Mouse (Mus musculus) induced T-regulatory cell, adult 2 months (primary cell): ENCODE results near the gene Morn2.

Experiments
- DNase-seq: peaks from one replicate; pipeline ENCODE4 v3.0.0-alpha.2; 2012; ENCODE audit warnings: low read depth

Morn2 gene

DNA sequence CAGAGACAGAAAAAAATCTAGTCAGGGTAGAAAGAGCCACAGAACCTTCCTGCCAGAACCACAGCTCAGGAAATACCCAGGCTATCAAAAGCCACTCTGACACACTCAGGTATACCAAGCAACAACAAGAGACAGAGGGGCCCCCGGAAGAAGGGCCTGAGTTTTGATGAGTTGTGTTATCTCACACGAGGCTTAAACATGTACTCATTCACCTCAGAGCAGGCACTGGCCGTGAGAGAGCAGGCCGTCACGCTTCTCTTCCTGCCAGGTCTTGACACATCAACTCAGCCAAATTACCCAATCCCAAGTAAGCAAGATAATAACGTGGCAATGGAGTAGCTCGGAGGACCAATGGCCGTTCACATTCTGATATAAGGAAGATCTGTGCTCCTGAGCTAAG, 33.7 kb downstream of the Morn2 start:
- DNase-seq: peak; percentile 83

GRCm38 (mm10) chr17:80324521-80324920, 34.5 kb downstream of the Morn2 start:
- no peak for DNase-seq

GRCm38 (mm10) chr17:80325456-80325855, 35.5 kb downstream of the Morn2 start:
- no peak for DNase-seq

GRCm38 (mm10) chr17:80326431-80326830, 36.4 kb downstream of the Morn2 start:
- DNase-seq: no peak

DNA sequence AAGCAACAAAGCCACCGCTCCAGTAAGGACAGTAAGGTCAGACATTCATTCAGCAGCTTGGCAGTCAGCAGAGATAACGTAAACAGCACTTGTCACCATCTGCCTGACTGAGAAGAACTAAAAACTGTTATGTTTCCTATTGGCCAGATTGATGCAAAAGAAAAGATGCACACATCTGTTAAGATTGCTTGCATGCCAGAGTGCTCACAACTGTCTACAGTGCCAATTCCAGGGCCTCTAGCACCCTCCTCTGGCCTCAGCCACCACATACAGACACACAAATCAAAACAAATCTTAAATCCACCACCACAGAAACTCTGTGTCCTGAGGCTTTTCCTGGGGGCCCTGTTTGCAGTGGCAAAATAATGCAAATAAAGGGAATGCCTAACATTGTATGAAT, 42.4 kb downstream of the Morn2 start:
- peak; percentile 59 for DNase-seq

DNA sequence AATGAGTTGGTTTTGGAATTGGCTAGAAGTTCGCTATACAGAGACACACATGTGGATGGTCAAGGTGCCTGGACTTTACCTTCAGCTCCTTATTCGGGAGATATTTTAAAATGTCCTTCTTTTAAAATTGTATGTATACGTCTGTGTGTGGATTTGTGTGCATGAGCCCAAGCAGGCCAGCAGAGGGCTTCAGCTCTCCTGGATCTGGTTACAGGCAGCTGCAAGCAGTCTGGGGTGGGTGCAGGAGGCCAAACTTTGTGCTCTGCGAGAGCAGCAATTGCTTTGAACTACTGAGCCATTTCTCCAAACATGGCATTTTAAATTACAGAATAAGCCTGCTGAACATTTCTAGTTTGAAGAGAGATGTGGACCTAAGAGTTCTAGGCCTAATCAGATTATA, 55.3 kb downstream of the Morn2 start:
- peak; percentile 21 for DNase-seq

- DNase-seq: no peak
Measured at GRCm38 (mm10) chr17:80346591-80347125, 56.7 kb downstream of the Morn2 start.
